Mouse (Mus musculus) cerebellum, postnatal 10 days (tissue): Measurements from ENCODE around the gene Scd2.
A peak's percentile ranks its signal among the peaks of the same experiment; 100 is the strongest.
"Not testable (repeated sequence)": the region's sequence is repeated elsewhere in the genome, so short reads cannot be mapped to it uniquely, and the experiment has no call there.

Experiments used
- DNase-seq, 2 experiments: peaks; one replicate each; pipeline ENCODE4 v3.0.0; 2021; ENCODE audit warnings: mixed read lengths in 2 of 2

Scd2 gene

DNA sequence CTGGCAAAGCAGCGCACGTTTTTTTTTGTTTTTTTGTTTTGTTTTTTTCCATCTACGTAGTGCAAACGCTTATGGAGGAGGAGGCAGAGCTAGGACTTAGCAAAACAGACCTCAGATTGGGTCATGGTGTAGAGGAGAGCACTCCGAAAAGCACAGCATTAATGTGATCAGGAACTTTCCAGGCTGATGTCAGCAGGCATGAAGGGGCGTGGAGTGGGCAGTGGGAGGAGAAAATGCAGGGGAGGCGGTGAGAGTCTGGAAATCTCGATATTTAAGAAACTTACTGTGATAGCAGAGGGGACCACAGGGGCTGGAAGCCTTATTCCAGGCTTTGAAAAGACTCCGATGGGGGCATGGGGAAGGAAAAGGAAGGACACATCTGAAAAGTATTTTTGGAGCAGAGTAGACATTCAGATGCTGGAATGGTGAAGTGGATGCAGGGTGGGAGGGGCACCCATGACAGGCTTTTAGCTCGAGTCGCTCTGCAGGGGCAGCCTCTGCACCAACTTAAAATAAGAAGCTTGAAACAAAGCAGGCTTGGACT lies 21.5 kb downstream of the Scd2 start:
- peak in 1 of 2 experiments; percentile 63 for DNase-seq

- DNase-seq: no peak
Measured at GRCm38 (mm10) chr19:44316752-44317315, 23.4 kb downstream of the Scd2 start.

- no peak for DNase-seq
Measured at GRCm38 (mm10) chr19:44317391-44317790, 23.9 kb downstream of the Scd2 start.

DNA sequence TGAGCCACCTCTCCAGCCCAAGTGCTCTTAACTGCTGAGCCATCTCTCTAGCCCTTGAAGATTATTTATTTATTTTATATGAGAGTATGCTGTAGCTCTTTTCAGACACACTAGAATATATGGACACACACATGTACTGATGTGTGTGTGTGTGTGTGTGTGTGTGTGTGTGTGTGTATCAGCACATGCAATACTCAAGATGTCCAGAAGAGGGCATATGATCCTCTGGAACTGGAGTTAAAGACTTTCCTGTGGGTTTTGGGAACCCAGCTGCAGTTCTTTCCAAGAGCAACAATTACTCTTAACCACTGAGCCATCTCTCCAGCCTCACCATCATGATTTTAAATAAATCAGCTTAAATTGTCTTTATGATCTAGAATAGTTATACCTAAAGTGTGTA lies 25.1 kb downstream of the Scd2 start:
- DNase-seq: no peak

DNA sequence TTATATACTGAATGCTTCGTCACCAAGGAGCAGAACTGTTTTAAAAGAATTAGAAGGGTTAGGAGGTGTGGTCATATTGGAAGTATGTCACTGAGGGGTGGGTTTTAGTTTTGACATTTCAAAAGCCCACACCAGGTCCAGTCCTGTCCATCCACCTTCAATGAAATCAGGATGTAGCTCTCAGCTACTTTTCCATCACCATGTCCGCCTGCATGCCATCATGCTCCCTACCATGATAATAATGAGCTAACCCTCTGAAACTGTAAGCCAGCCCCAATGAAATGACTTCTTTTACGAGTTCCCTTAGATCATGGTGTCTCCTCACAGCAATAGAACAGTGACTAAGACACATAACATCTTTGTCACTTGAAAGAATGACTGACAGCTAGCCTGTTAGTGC lies 26.8 kb downstream of the Scd2 start:
- no peak for DNase-seq

DNA sequence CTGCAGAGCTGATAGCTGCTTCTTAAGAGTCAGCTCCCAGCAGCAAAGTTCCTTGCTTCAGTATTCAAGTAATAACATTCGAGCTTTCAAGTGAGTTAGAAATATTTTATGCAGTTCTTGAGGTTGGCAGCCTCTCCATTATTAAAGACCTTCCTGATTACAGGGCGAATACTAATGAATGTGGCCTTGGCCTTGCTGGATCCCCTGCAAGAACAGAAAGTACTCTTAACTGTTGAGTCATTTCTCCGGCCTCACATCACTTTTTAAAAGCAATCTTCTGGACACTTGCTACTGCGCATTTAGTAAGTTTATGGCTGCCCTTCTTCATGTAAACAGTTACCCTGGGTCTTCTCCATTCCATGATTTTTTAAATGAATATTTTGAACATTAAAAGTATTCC lies 27.7 kb downstream of the Scd2 start:
- DNase-seq: no peak

DNA sequence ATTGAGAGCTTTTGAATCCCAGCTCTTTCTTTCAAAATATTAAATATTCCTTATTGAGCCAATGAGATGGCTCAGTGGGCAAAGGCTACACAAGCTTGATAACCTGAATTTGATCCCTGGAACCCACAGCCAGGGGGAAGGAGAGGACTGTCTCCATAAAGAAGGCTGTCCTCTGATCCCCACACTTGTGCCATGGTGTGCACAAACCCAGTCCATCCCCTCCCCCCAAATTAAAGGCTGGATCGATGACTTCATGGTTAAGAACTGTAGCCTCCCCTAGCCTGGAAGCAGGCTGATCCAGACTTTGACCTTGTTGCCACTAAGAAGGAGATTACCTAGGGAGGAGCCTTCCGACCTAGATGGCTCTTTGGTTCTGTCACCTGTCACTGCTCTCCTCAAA lies 28.2 kb downstream of the Scd2 start:
- DNase-seq: no peak

DNA sequence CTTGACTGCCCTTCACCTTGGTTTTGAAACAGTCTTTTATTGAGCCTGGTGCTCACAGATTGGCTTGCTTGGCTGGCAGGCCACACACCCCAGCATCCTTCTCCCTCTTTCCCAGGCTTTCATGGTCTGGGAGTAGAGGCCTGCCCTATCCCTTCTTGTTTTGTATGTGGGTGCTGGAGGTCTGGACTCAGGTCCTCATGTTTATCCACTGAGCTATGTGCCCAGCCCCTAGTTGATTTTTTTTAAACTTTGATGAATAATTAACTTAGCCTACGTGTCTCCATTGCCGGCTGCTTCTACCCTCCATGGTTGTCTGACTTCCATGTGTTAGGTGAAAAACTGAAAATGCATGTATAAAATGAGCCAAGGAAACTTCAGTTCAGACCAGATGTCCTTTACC lies 36.1 kb downstream of the Scd2 start:
- no peak for DNase-seq

DNA sequence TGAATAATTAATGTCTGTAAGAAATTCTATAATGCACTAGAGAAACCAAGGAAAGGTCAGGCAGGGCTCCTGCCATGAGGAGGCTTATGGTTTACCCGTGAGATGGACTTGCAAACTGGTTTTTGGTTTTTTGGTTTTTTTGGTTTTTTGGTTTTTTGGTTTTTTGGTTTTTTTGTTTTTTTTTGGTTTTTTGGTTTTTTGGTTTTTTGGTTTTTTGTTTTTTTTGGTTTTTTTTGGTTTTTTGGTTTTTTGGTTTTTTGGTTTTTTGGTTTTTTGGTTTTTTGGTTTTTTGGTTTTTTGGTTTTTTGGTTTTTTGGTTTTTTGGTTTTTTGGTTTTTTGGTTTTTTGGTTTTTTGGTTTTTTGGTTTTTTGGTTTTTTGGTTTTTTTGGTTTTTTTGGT lies 37.7 kb downstream of the Scd2 start:
- not testable (repeated sequence) for DNase-seq

- peak in 1 of 2 experiments; percentile 46 for DNase-seq
Measured at GRCm38 (mm10) chr19:44331911-44332310, 38.4 kb downstream of the Scd2 start.

DNA sequence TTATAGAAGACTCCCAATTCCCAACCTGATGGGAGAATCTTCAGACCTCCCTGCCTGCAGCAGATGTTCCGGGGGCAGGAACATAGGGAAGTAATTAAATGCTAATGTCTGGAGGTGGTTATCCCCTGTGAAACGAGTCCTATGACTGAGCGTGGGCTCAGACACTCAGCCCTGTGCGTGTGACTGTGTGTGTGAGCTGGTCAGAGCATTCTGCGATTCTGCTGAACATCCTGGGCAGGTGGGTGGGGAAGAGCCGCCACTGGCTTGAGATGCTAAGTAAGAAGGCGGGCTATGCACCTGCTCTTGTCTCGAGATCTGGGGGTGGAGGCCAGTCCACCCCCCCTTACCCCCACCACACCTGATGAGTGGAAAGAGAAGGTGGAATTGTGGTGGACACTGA lies 38.9 kb downstream of the Scd2 start:
- no peak for DNase-seq

- peak; percentile 93 to 94 for DNase-seq
Measured at GRCm38 (mm10) chr19:44332833-44333623, 39.6 kb downstream of the Scd2 start, which contains the start of gene Scd4. Scd4 (plus strand) TSS chr19:44333092.

DNA sequence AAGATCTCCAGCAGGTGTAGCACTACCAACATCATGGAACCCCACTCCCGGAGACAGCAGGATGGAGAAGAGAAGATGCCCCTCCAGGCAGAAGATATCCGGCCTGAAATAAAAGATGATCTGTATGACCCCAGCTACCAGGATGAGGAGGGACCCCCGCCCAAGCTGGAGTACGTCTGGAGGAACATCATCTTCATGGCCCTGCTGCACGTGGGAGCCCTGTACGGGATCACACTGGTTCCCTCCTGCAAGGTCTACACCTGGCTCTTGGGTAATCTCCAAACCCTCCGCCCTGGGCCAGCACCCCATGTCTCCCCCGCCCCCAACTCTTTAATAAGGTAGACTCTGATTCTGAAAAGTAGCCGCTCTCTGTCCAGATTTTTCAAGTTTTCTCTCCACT lies 40.5 kb downstream of the Scd2 start:
- DNase-seq: peak in 1 of 2 experiments; percentile 14

DNA sequence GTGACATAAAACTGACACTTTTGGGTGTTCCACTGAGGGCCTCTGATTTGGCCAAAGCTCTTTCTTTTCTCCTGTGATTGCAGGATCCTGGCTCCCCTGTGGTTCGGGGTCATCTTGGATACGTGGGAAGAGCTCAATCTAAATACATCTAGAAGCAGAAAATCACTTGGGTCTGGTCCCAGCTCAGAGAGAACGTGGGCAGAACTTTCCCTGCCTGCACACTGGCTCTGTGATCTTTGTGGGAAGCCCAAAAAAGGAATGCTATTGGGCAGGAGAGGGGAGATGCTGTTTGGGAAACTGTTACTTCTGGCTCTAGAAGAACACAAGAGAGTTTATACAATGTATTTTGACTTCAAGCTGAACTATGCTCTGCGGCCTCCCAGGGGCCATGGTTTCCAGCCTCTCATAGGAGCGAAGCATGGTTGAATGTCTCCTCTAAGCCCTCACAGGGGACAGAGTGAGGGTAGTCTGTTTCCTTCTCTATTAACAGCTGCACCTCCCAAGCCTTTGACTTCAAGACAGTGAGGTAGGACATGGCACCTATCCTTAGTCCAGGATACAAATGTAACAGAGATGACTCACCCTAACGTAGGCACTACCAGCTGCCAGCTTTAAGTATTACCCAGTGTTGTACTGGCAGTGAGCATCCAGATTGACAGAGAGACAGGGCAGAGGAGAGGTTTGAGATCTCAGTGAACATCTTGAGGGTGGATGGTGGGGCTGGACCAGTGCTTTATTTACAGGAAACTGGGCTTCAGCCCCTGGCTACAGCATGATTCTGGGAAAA lies 42.6 kb downstream of the Scd2 start:
- DNase-seq: no peak

GRCm38 (mm10) chr19:44349689-44350088 lies 56.2 kb downstream of the Scd2 start:
- no peak for DNase-seq

DNA sequence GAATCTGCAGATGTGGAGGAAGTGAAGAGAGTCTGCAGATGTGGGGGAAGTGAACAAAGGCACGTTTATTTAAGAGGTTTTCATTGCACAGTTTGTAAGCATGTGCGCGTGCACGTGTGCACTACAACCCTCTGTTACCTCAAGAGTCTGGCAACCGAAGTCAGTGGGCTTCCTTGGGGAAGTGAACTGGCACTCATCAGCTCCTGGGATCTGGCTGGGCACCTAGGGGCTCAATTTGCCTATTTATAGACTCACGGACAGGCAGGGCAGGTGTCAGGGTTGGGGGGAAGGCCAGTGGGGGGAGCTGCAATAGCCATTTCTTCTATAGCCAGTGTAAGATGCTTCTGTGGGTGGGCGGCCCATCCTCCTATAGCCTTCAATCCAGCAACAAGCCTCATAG lies 58.3 kb downstream of the Scd2 start:
- no peak for DNase-seq
